Mouse (Mus musculus) heart, adult 11 months (tissue): ENCODE measurements at regions not wholly inside any gene's neighbourhood (a gene's known extent, or its start where the extent isn't known, plus 50 kb on each side); places are given as distances from the start of the nearest gene placed in this dataset.

Source experiments
- DNase-seq: peaks from one replicate; pipeline ENCODE4 v3.0.0; 2022

DNA sequence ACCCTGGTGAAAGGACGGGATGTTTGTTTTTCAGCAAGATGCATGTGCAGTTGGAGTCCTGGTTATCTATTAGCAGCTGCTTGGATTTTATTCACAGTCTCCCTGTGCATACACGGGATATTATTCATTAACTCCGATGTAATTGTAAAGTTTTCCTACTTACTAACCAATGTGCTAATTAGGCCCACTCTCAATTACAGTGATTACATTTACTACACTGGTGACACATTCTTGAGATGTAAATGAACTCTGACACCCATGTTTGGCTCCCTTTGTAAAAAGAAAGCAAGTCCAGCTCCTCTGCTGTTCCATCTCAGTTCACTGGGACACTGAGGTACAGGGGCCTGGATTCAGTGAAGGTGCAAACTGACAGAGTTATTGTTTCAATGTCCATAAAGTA, 526.1 kb upstream of the Gria3 start:
- DNase-seq, result no peak

DNA sequence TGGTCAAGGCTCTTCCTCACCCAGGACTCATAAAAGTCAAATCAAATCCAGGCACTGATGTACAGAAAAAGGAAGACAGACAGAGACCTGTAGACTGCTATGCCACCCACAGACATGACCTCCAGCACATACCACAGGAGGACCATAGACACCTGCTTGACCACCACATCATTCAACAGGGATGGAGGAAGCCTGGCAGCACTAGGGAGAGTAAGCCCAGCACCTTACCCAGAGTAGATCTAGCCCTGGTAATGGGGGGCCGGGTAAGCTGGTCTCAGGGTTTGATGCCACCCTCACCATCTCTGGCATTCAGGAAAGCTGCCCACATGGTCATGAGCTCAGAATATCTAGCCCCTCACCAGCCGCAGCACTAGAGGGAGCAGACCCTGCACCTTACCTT, 480.2 kb upstream of the Gria3 start:
- DNase-seq, result peak; percentile 60
